ENCODE assay signal across 9 mouse cellular contexts in genomic region chr3:63554872-63555271, GRCm38 (mm10).
DNase-seq lines count a peak whose midpoint lies in the region; ATAC-seq and TF ChIP-seq lines count a peak whose summit lies in the region.
"Had no signal": no experiment of that assay in that cellular context is flagged by ENCODE, and none has a peak within 500 bp of the region (broad histone marks: within the 10 kb centered on the region; RNA-seq: fewer than 3 reads in every experiment).

No protein-coding gene starts in this region.

- H3K36me3 ChIP-seq in liver, embryonic 14.5 days (replicated peaks; ENCODE audit: control insufficient read depth, insufficient read depth, low read depth), result no peaks in the 10 kb centered on the region
- no peaks in the 10 kb centered on the region for H3K36me3 ChIP-seq in liver, embryonic 11.5 days (ENCODE audit: control insufficient read depth, insufficient read depth, low read length)
- no peaks in the 10 kb centered on the region for H3K36me3 ChIP-seq in embryonic facial prominence, embryonic 10.5 days (replicated peaks)
- no peaks in the 10 kb centered on the region for H3K36me3 ChIP-seq in intestine, postnatal 0 days (ENCODE audit: control insufficient read depth, insufficient read depth)
- no peaks in the 10 kb centered on the region for H3K36me3 ChIP-seq in stomach, embryonic 14.5 days (ENCODE audit: control insufficient read depth, insufficient read depth, low read length)
- H3K36me3 ChIP-seq: stomach, embryonic 15.5 days had no signal

- TF ChIP-seq EP300 in liver, embryonic 14.5 days (IDR thresholded peaks at IDR 0.05; ENCODE audit: low read depth), result no peak

- H3K4me2 ChIP-seq in liver, embryonic 14.5 days (ENCODE audit: low read depth), result no peak overlapping the region
- no peak overlapping the region for H3K4me2 ChIP-seq in liver, embryonic 11.5 days
- H3K4me2 ChIP-seq in intestine, postnatal 0 days (replicated peaks; ENCODE audit: low read depth), result peak overlapping the region; percentile 44; the same call in 1 of the 2 replicates
- 0 out of 2 replicates have a peak overlapping the region, but pooled peaks have one; percentile 10 for H3K4me2 ChIP-seq in stomach, embryonic 14.5 days (replicated peaks; ENCODE audit: low read depth, low read length)
- H3K4me2 ChIP-seq: stomach, embryonic 15.5 days had no signal

- no peak overlapping the region for H3K4me3 ChIP-seq in liver, embryonic 14.5 days (ENCODE audit: insufficient read depth in 1 of 2, low read depth in 2 of 2, low read length in 2 of 2)
- no peak overlapping the region for H3K4me3 ChIP-seq in liver, embryonic 11.5 days (ENCODE audit: low read depth, low read length)
- no peak overlapping the region for H3K4me3 ChIP-seq in embryonic facial prominence, embryonic 10.5 days
- no peak overlapping the region for H3K4me3 ChIP-seq in intestine, postnatal 0 days (ENCODE audit: low read depth, low read length)
- no peak overlapping the region for H3K4me3 ChIP-seq in stomach, embryonic 14.5 days (ENCODE audit: low read depth, low read length)
- H3K4me3 ChIP-seq: stomach, embryonic 15.5 days had no signal

- peak; percentile 50 for TF ChIP-seq CTCF in liver, embryonic 14.5 days (IDR thresholded peaks at IDR 0.05; ENCODE audit: low read depth)
- TF ChIP-seq CTCF in intestine, postnatal 0 days (IDR thresholded peaks at IDR 0.05; ENCODE audit: low read depth), result peak; percentile 78

- no peaks in the 10 kb centered on the region for H3K9me3 ChIP-seq in liver, embryonic 14.5 days (ENCODE audit: control insufficient read depth, low read length)
- no peaks in the 10 kb centered on the region for H3K9me3 ChIP-seq in liver, embryonic 11.5 days (ENCODE audit: control insufficient read depth, low read length)
- H3K9me3 ChIP-seq in embryonic facial prominence, embryonic 10.5 days, result no peaks in the 10 kb centered on the region
- no peaks in the 10 kb centered on the region for H3K9me3 ChIP-seq in intestine, postnatal 0 days (ENCODE audit: control insufficient read depth)
- no peaks in the 10 kb centered on the region for H3K9me3 ChIP-seq in stomach, embryonic 14.5 days (ENCODE audit: control insufficient read depth, low read depth, low read length)
- H3K9me3 ChIP-seq: stomach, embryonic 15.5 days had no signal

- 3% methylated on average over 9 of the region's 9 CpGs for WGBS in liver, embryonic 14.5 days (ENCODE audit: insufficient replicate concordance)
- 9% methylated on average over 9 of the region's 9 CpGs for WGBS in liver, embryonic 11.5 days
- 12% methylated on average over 9 of the region's 9 CpGs for WGBS in embryonic facial prominence, embryonic 10.5 days
- 4% methylated on average over 9 of the region's 9 CpGs for WGBS in intestine, postnatal 0 days
- WGBS in stomach, embryonic 14.5 days, result 9% methylated on average over 9 of the region's 9 CpGs

- no peak overlapping the region for H3K9ac ChIP-seq in liver, embryonic 14.5 days (replicated peaks)
- no peak overlapping the region for H3K9ac ChIP-seq in liver, embryonic 11.5 days (ENCODE audit: low read depth, low read length)
- H3K9ac ChIP-seq in intestine, postnatal 0 days (ENCODE audit: low read depth, low read length), result no peak overlapping the region
- no peak overlapping the region for H3K9ac ChIP-seq in stomach, embryonic 14.5 days (replicated peaks; ENCODE audit: low read depth, low read length)
- H3K9ac ChIP-seq: stomach, embryonic 15.5 days had no signal

- ATAC-seq in liver, embryonic 14.5 days (ENCODE audit: insufficient read depth), result no peak
- no peak for ATAC-seq in liver, embryonic 11.5 days (replicated peaks; ENCODE audit: low FRiP score)
- ATAC-seq in intestine, postnatal 0 days, result no peak
- no peak for ATAC-seq in stomach, embryonic 14.5 days (ENCODE audit: insufficient number of reproducible peaks, insufficient read depth, low FRiP score, low read depth)

- no peaks in the 10 kb centered on the region for H3K4me1 ChIP-seq in liver, embryonic 14.5 days (replicated peaks; ENCODE audit: control insufficient read depth in 2 of 2, insufficient read depth in 2 of 2, low read length in 1 of 2)
- H3K4me1 ChIP-seq in liver, embryonic 11.5 days (replicated peaks; ENCODE audit: control insufficient read depth, insufficient read depth, low read length), result no peaks in the 10 kb centered on the region
- 0 out of 2 replicates have a peak, but pooled peaks cover 9% of the 10 kb centered on the region for H3K4me1 ChIP-seq in embryonic facial prominence, embryonic 10.5 days
- H3K4me1 ChIP-seq in intestine, postnatal 0 days (replicated peaks; ENCODE audit: control insufficient read depth, insufficient read depth, low read length), result no peaks in the 10 kb centered on the region
- no peaks in the 10 kb centered on the region for H3K4me1 ChIP-seq in stomach, embryonic 14.5 days (ENCODE audit: control insufficient read depth, insufficient read depth, low read length)
- H3K4me1 ChIP-seq: stomach, embryonic 15.5 days had no signal

- H3K27me3 ChIP-seq in liver, embryonic 14.5 days (ENCODE audit: control insufficient read depth, insufficient read depth, low read length), result no peaks in the 10 kb centered on the region
- no peaks in the 10 kb centered on the region; the same call in 1 of the 2 replicates for H3K27me3 ChIP-seq in liver, embryonic 11.5 days (replicated peaks; ENCODE audit: control insufficient read depth, insufficient read depth, low read length)
- H3K27me3 ChIP-seq in embryonic facial prominence, embryonic 10.5 days (replicated peaks; ENCODE audit: low read depth, poor library complexity, severe bottlenecking), result no peaks in the 10 kb centered on the region
- H3K27me3 ChIP-seq in intestine, postnatal 0 days (replicated peaks; ENCODE audit: control insufficient read depth, insufficient read depth, low read length), result no peaks in the 10 kb centered on the region
- H3K27me3 ChIP-seq in stomach, embryonic 14.5 days (ENCODE audit: control insufficient read depth, insufficient read depth, low read length), result no peaks in the 10 kb centered on the region
- H3K27me3 ChIP-seq: stomach, embryonic 15.5 days had no signal

- DNase-seq in liver, embryonic 14.5 days (ENCODE audit: low read depth in 3 of 3, low spot score in 3 of 3), result peak in 1 of 3 experiments; percentile 4
- no peak for DNase-seq in liver, embryonic 11.5 days (ENCODE audit: low spot score)
- peak; percentile 29 for DNase-seq in WW6 (ENCODE audit: low read depth, low spot score)
- DNase-seq in embryonic facial prominence, embryonic 10.5 days (ENCODE audit: low spot score), result peak; percentile 17
- peak; percentile 24 for DNase-seq in lung, postnatal 25 days (ENCODE audit: low spot score)
- DNase-seq in urinary bladder, postnatal 4 days (ENCODE audit: low spot score in 2 of 2), result no peak

- no peak overlapping the region for H3K27ac ChIP-seq in liver, embryonic 14.5 days
- no peak overlapping the region for H3K27ac ChIP-seq in liver, embryonic 11.5 days (ENCODE audit: low read depth, low read length)
- H3K27ac ChIP-seq in embryonic facial prominence, embryonic 10.5 days (replicated peaks), result no peak overlapping the region
- H3K27ac ChIP-seq in intestine, postnatal 0 days (ENCODE audit: low read depth, low read length), result no peak overlapping the region
- no peak overlapping the region for H3K27ac ChIP-seq in stomach, embryonic 14.5 days (ENCODE audit: low read length)
- H3K27ac ChIP-seq: stomach, embryonic 15.5 days had no signal

Comparison
In these comparisons a context has a peak if more than half of its experiments do, and no peak if none do; other contexts are left out.
1. DNase-seq: peak in WW6 (single experiment), embryonic facial prominence, embryonic 10.5 days (single experiment) and lung, postnatal 25 days (single experiment); none in liver, embryonic 11.5 days (single experiment) and urinary bladder, postnatal 4 days (0 of 2).
2. H3K4me2 ChIP-seq: peak in intestine, postnatal 0 days (single experiment) and stomach, embryonic 14.5 days (single experiment); none in liver, embryonic 14.5 days (single experiment) and liver, embryonic 11.5 days (single experiment).